Mouse (Mus musculus) testis, adult 2 months (tissue): ENCODE measurements around the gene Micu1.

Source experiments
- CTCF ChIP-seq: fragments of 200-500 bp; IDR thresholded peaks from 2 replicates; pipeline ENCODE4 v1.5.1; 2012; ENCODE audit warnings: low read depth, mild to moderate bottlenecking, inconsistent platforms, low read length, moderate library complexity; ENCODE audit not compliant: control insufficient read depth, insufficient read depth, insufficient replicate concordance
- POLR2A ChIP-seq: fragments of 200-500 bp; IDR thresholded peaks from 2 replicates; pipeline ENCODE4 v1.6.1; 2012; ENCODE audit warnings: low read depth, mild to moderate bottlenecking, inconsistent platforms, low read length, moderate library complexity; ENCODE audit not compliant: control insufficient read depth

GRCm38 (mm10) chr10:59879255-59880028, 177.2 kb downstream of the Micu1 start, which contains the start of gene Dnajb12:
- no peak for TF ChIP-seq CTCF
- TF ChIP-seq POLR2A, result peak; percentile 65; the same call in 1 of the 2 replicates
